Mouse (Mus musculus): ENCODE results near the gene Tmem88b. TPM values are rescaled to one million over a fixed set of nuclear protein-coding genes. Genes with fewer than 3 reads are reported as not detected.

Tmem88b gene
- total RNA-seq, 2 experiments from 2014 or later, result 1.3 to 1.4 TPM

DNA sequence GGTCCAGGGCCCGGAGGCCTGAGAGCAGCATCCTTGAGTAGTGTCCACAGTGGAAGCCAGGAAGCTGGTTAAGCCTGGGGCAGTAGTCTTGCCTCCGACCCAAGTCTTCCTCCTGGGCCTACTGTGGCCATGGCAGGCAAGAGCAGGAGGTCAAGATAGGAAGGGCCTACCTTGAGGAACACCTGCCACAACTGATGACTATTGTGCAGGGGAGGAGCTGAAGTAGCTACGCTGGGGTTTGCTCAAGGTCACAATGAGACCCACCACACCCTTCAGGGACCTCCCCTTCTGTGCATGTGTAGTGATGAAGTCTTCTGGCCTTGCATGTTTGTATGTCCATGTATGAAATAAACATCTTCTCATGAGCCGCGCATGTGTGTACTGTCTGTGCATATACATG lies 49.9 kb downstream of the Tmem88b start:
- intact Hi-C loops (cut with DNase I; ENCODE audit: low total_unique reads), result no loop called here
- no peak for DNase-seq

DNA sequence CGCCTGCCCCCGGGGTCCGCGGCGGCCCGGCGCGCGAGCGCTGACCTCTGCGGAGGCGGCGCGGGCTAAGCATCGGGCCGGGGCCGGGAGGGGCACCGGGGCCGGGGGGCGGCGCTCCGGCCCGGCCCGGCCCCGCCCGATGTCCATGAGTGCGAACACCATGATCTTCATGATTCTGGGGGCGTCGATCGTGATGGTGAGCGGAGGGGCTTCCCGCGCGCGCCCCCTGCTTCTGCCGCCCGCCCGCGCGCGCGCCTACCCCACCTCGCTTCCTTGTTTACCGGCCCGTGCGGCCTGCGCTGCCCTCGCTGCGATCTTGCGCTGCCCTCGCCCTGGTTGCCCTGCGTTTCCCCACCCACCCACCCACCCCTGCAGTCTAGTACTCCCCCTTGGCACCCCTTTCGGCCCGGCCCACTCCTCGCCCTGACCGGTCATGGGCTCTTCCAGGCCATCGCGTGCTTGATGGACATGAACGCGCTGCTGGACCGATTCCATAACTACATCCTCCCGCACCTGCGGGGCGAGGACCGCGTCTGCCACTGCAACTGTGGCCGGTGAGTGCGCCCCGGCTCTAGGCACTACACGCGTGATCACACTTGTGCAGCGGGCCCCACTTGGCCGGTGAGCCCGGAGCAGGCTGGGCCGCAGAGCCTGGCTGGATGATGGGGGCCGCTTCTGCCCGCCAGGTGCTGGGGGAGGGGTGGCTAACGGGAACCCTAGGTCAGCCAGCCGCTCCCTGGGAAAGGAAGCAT lies 50.5 kb downstream of the Tmem88b start:
- peak; percentile 58 for DNase-seq
- intact Hi-C loops (cut with DNase I; ENCODE audit: low total_unique reads), result no loop called here

DNA sequence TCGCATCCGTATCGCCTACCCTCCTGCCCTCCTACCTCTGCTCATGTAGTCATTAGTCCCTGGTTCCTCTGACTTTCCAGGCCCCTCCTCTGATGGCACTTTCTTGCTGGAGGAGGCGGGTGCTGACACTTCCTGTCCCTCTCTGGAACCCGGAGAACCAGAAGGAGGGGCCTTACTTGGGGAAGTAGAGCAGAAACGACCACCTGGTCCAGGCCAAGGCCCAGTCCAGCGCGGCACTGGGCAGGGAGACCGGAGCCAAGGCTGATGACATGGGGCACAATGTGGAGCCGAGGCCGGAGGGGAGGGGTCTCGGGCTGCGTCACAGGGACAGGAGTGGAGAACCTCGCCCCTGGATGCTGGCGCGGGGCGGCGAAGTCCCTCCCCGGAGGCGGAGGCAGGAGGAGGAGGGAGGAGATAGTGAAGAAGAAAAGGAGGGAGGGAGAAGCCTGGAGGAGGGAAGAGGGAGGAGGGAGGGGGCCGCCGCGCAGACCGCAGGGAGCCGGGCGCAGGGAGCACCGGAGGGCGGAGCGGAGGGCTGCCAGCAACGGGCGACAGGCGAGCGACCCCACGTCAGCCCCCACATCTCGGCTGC lies 51.2 kb downstream of the Tmem88b start, which contains the start of gene Tmem240:
TSS of gene Tmem240 (plus strand) at position 451 of the 592 bp plus-strand sequence.
- intact Hi-C loops (cut with DNase I; ENCODE audit: low total_unique reads), result no loop called here
- peak; percentile 91 for DNase-seq

DNA sequence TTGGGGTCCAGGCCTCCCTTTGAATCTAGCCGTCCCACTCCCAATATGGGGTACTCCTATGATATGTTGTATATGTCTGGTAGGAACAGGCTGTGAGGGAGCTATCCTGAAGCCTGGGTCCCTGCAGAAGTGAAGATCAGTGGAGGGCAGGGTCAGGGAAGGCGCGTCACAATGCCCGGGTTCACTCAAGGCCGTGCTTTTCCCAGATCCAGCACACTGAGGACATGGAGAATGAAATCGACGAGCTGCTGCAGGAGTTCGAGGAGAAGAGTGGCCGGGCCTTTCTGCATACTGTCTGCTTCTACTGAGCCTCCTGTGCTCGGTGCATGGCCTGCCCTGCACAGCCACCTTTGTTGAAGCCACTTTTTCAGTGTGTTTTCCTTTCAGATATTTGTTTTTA lies 52.4 kb downstream of the Tmem88b start:
- intact Hi-C loops (cut with DNase I; ENCODE audit: low total_unique reads), result no loop called here
- no peak for DNase-seq

Small RNA genes lying within 50 kb of the gene (microRNA-seq; reads per million reads assigned to microRNA genes)
- 0 reads per million in 2 experiments for gene Gm27743

Other genes with a start within 250 kb of the Tmem88b start
- gene Nadk, start 223.5 kb downstream of the Tmem88b start, total RNA-seq (2021), result 10 to 100 TPM; 14.5 to 19.6 TPM
- 1 to 10 TPM; 4.6 to 4.7 TPM for gene Slc35e2, start 184.5 kb downstream of the Tmem88b start, total RNA-seq (2021)
- gene Cdk11b, start 161.0 kb downstream of the Tmem88b start, total RNA-seq (2021), result 10 to 100 TPM; 25.9 TPM
- not detected for gene Gm10563, start 140.5 kb downstream of the Tmem88b start, total RNA-seq (2021)
- gene Mmp23, start 132.5 kb downstream of the Tmem88b start, total RNA-seq (2021), result 10 to 100 TPM in 1 of 2 experiments, 1 to 10 TPM in 1; 8.0 to 11.4 TPM
- 10 to 100 TPM; 11.3 to 13.3 TPM for gene Mib2, start 116.7 kb downstream of the Tmem88b start, total RNA-seq (2021)
- gene Fndc10, start 91.5 kb downstream of the Tmem88b start, total RNA-seq (2021), result 1 to 10 TPM; 2.8 to 3.9 TPM
- gene Ssu72, start 81.1 kb downstream of the Tmem88b start, total RNA-seq (2021), result 10 to 100 TPM; 42.6 TPM
- gene Tmem240, start 51.1 kb downstream of the Tmem88b start, total RNA-seq (2021), result under 1 TPM; 0.57 to 0.66 TPM
- 10 to 100 TPM; 23.9 to 26.1 TPM for gene Atad3a, start 24.8 kb downstream of the Tmem88b start, total RNA-seq (2021)
- gene Vwa1, start 11.2 kb downstream of the Tmem88b start, total RNA-seq (2021), result 10 to 100 TPM in 1 of 2 experiments, 1 to 10 TPM in 1; 9.0 to 13.8 TPM
- not detected for gene Ankrd65, start 4.6 kb upstream of the Tmem88b start, total RNA-seq (2021)
- gene Mrpl20, start 17.0 kb upstream of the Tmem88b start, total RNA-seq (2021), result 10 to 100 TPM; 45.4 to 48.3 TPM
- 10 to 100 TPM; 20.6 to 29.0 TPM for gene Ccnl2, start 26.6 kb upstream of the Tmem88b start, total RNA-seq (2021)
- gene Aurkaip1, start 45.4 kb upstream of the Tmem88b start, total RNA-seq (2021), result 10 to 100 TPM; 78.8 to 80.8 TPM
- 10 to 100 TPM; 75.4 to 79.4 TPM for gene Mxra8, start 53.8 kb upstream of the Tmem88b start, total RNA-seq (2021)
- 10 to 100 TPM; 88.6 to 89.4 TPM for gene Dvl1, start 61.5 kb upstream of the Tmem88b start, total RNA-seq (2021)
- gene Tas1r3, start 77.5 kb upstream of the Tmem88b start, total RNA-seq (2021), result under 1 TPM; 0.10 to 0.13 TPM
- gene Cptp, start 83.6 kb upstream of the Tmem88b start, total RNA-seq (2021), result 10 to 100 TPM; 16.5 to 17.0 TPM
- 10 to 100 TPM; 15.4 to 15.9 TPM for gene Ints11, start 83.7 kb upstream of the Tmem88b start, total RNA-seq (2021)
- gene Pusl1, start 105.9 kb upstream of the Tmem88b start, total RNA-seq (2021), result 10 to 100 TPM in 1 of 2 experiments, 1 to 10 TPM in 1; 9.2 to 13.1 TPM
- gene Acap3, start 105.9 kb upstream of the Tmem88b start, total RNA-seq (2021), result 10 to 100 TPM; 10.1 to 10.3 TPM
- gene Ube2j2, start 158.0 kb upstream of the Tmem88b start, total RNA-seq (2021), result 10 to 100 TPM; 46.3 to 51.7 TPM
- 10 to 100 TPM; 13.3 to 19.9 TPM for gene C1qtnf12, start 176.4 kb upstream of the Tmem88b start, total RNA-seq (2021)
- gene B3galt6, start 206.8 kb upstream of the Tmem88b start, total RNA-seq (2021), result 1 to 10 TPM; 2.6 TPM
- gene Sdf4, start 207.0 kb upstream of the Tmem88b start, total RNA-seq (2021), result 10 to 100 TPM; 77.4 to 78.0 TPM
- gene Tnfrsf4, start 228.0 kb upstream of the Tmem88b start, total RNA-seq (2021), result under 1 TPM; 0.64 to 0.82 TPM
- gene Tnfrsf18, start 240.3 kb upstream of the Tmem88b start, total RNA-seq (2021), result not detected

All from gastrocnemius, postnatal 14 days (tissue).